Mouse (Mus musculus) 416B (cell line): ENCODE data around the gene Ccdc116.
A peak's percentile ranks its signal among the peaks of the same experiment; 100 is the strongest.

Source experiments
- DNase-seq: peaks from one replicate; pipeline ENCODE4 v3.0.0; 2011; ENCODE audit warnings: low read depth

Ccdc116 gene

GRCm38 (mm10) chr16:17127292-17127691 is 19.7 kb downstream of the Ccdc116 start:
- DNase-seq: peak; percentile 90

GRCm38 (mm10) chr16:17124871-17125520 is 22.0 kb downstream of the Ccdc116 start, which contains the start of gene 2610318N02Rik:
2610318N02Rik (minus strand) TSS chr16:17125167.
- DNase-seq: peak; percentile 94

GRCm38 (mm10) chr16:17124119-17124870 is 22.7 kb downstream of the Ccdc116 start:
- DNase-seq: peak; percentile 38

- no peak for DNase-seq
Observed at GRCm38 (mm10) chr16:17121569-17121968, 25.5 kb downstream of the Ccdc116 start.

- no peak for DNase-seq
Observed at GRCm38 (mm10) chr16:17117309-17117799, 29.7 kb downstream of the Ccdc116 start.

- DNase-seq: peak; percentile 84
Observed at GRCm38 (mm10) chr16:17110771-17111743, 36.0 kb downstream of the Ccdc116 start, which contains the start of gene Ppil2. Ppil2 (minus strand) TSS chr16:17111257.

- no peak for DNase-seq
Observed at GRCm38 (mm10) chr16:17104600-17104999, 42.4 kb downstream of the Ccdc116 start.

GRCm38 (mm10) chr16:17102630-17103220 is 44.3 kb downstream of the Ccdc116 start:
- no peak for DNase-seq

- DNase-seq: no peak
Observed at GRCm38 (mm10) chr16:17096938-17097337, 50.1 kb downstream of the Ccdc116 start.
